Mouse (Mus musculus): ENCODE data around the gene Lrrc9.

GRCm38 (mm10) chr12:72438961-72439480 is 2.6 kb upstream of the Lrrc9 start:
- TF ChIP-seq POLR2A (IDR thresholded peaks at IDR 0.05; ENCODE audit: extremely low read depth, insufficient read depth, low read length) (no peak), CTCF (IDR thresholded peaks at IDR 0.05; ENCODE audit: low read depth, low read length) (no peak)
